Comparison of ENCODE assay signal across 9 mouse cellular contexts in genomic region chr11:114850452-114851268, GRCm38 (mm10). TPM values are rescaled to one million over a fixed set of nuclear protein-coding genes. Genes with fewer than 3 reads are reported as not detected.
DNase-seq lines count a peak whose midpoint lies in the region; ATAC-seq lines count a peak whose summit lies in the region.
"Had no signal": no experiment of that assay in that cellular context is flagged by ENCODE, and none has a peak within 500 bp of the region (broad histone marks: within the 10 kb centered on the region; RNA-seq: fewer than 3 reads in every experiment).

TSS of gene Gprc5c (plus strand) at chr11:114851152.

- H3K27me3 ChIP-seq in embryonic facial prominence, embryonic 13.5 days: no peaks in the 10 kb centered on the region; the same call in 1 of the 2 replicates
- H3K27me3 ChIP-seq in heart, embryonic 12.5 days (replicated peaks): no peaks in the 10 kb centered on the region
- no peaks in the 10 kb centered on the region for H3K27me3 ChIP-seq in kidney, embryonic 15.5 days
- no peaks in the 10 kb centered on the region for H3K27me3 ChIP-seq in stomach, embryonic 14.5 days (ENCODE audit: control insufficient read depth, insufficient read depth, low read length)

- H3K36me3 ChIP-seq in embryonic facial prominence, embryonic 13.5 days: no peaks in the 10 kb centered on the region
- H3K36me3 ChIP-seq in heart, embryonic 12.5 days: no peaks in the 10 kb centered on the region
- no peaks in the 10 kb centered on the region for H3K36me3 ChIP-seq in kidney, embryonic 15.5 days
- H3K36me3 ChIP-seq in stomach, embryonic 14.5 days (ENCODE audit: control insufficient read depth, insufficient read depth, low read length): no peaks in the 10 kb centered on the region

- intact Hi-C loops in left cerebral cortex, postnatal 4 days (cut with DNase I): no loop called here
- intact Hi-C loops in left cerebral cortex, postnatal 25 days (cut with DNase I): no loop called here

- peaks cover 44% of the 10 kb centered on the region for H3K4me1 ChIP-seq in embryonic facial prominence, embryonic 13.5 days
- peaks cover 19% of the 10 kb centered on the region for H3K4me1 ChIP-seq in heart, embryonic 12.5 days (replicated peaks)
- H3K4me1 ChIP-seq in kidney, embryonic 15.5 days: peaks cover 77% of the 10 kb centered on the region
- H3K4me1 ChIP-seq in stomach, embryonic 14.5 days (ENCODE audit: control insufficient read depth, insufficient read depth, low read length): peaks cover 23% of the 10 kb centered on the region; the same call in 1 of the 2 replicates

- peak within 1 kb of the TSS; percentile 94 for H3K27ac ChIP-seq in embryonic facial prominence, embryonic 13.5 days
- H3K27ac ChIP-seq in heart, embryonic 12.5 days (ENCODE audit: poor library complexity, severe bottlenecking): peak within 1 kb of the TSS; percentile 79
- H3K27ac ChIP-seq in kidney, embryonic 15.5 days: peak within 1 kb of the TSS; percentile 98
- peak within 1 kb of the TSS; percentile 93 for H3K27ac ChIP-seq in stomach, embryonic 14.5 days (ENCODE audit: low read length)

- H3K9me3 ChIP-seq in embryonic facial prominence, embryonic 13.5 days: no peaks in the 10 kb centered on the region
- H3K9me3 ChIP-seq in heart, embryonic 12.5 days (replicated peaks): no peaks in the 10 kb centered on the region
- no peaks in the 10 kb centered on the region for H3K9me3 ChIP-seq in kidney, embryonic 15.5 days (replicated peaks)
- H3K9me3 ChIP-seq in stomach, embryonic 14.5 days (ENCODE audit: control insufficient read depth, low read depth, low read length): no peaks in the 10 kb centered on the region

- H3K9ac ChIP-seq in embryonic facial prominence, embryonic 13.5 days: peak within 1 kb of the TSS; percentile 91
- H3K9ac ChIP-seq in heart, embryonic 12.5 days: peak within 1 kb of the TSS; percentile 88
- H3K9ac ChIP-seq in kidney, embryonic 15.5 days: peak within 1 kb of the TSS; percentile 93
- H3K9ac ChIP-seq in stomach, embryonic 14.5 days (replicated peaks; ENCODE audit: low read depth, low read length): peak within 1 kb of the TSS; percentile 78

- ATAC-seq in embryonic facial prominence, embryonic 13.5 days (ENCODE audit: insufficient number of reproducible peaks, insufficient read depth, low FRiP score, low TSS enrichment, low read depth): no peak
- ATAC-seq in heart, embryonic 12.5 days (ENCODE audit: insufficient number of reproducible peaks, low FRiP score): 0 out of 2 replicates have a peak, but pooled peaks have one; percentile 2
- ATAC-seq in kidney, embryonic 15.5 days (replicated peaks; ENCODE audit: low FRiP score): peak; percentile 69
- peak; percentile 51 for ATAC-seq in stomach, embryonic 14.5 days (ENCODE audit: insufficient number of reproducible peaks, insufficient read depth, low FRiP score, low read depth)

- under 1% methylated on average over 38 of the region's 43 CpGs for WGBS in embryonic facial prominence, embryonic 13.5 days
- WGBS in heart, embryonic 12.5 days: 1% methylated on average over 33 of the region's 43 CpGs
- 1% methylated on average over 26 of the region's 43 CpGs for WGBS in kidney, embryonic 15.5 days
- WGBS in stomach, embryonic 14.5 days: under 1% methylated on average over 34 of the region's 43 CpGs

- peak; percentile 44 for DNase-seq in left cerebral cortex, postnatal 4 days
- DNase-seq in left cerebral cortex, postnatal 25 days (ENCODE audit: low spot score in 2 of 2): no peak
- peak; percentile 55 to 73 for DNase-seq in lung, postnatal 4 days
- no peak for DNase-seq in left cerebral cortex, adult 11 months (ENCODE audit: low spot score)

- peak within 1 kb of the TSS; percentile 75 for H3K4me3 ChIP-seq in embryonic facial prominence, embryonic 13.5 days
- peak within 1 kb of the TSS; percentile 74 for H3K4me3 ChIP-seq in heart, embryonic 12.5 days
- H3K4me3 ChIP-seq in kidney, embryonic 15.5 days (replicated peaks): peak within 1 kb of the TSS; percentile 75
- H3K4me3 ChIP-seq in stomach, embryonic 14.5 days (ENCODE audit: low read depth, low read length): peak within 1 kb of the TSS; percentile 74

- peak within 1 kb of the TSS; percentile 97 for H3K4me2 ChIP-seq in embryonic facial prominence, embryonic 13.5 days
- peak within 1 kb of the TSS; percentile 92 for H3K4me2 ChIP-seq in heart, embryonic 12.5 days
- H3K4me2 ChIP-seq in kidney, embryonic 15.5 days: peak within 1 kb of the TSS; percentile 94
- peak within 1 kb of the TSS; percentile 97 for H3K4me2 ChIP-seq in stomach, embryonic 14.5 days (replicated peaks; ENCODE audit: low read depth, low read length)

RNA-seq across cellular contexts. Expression of gene Gprc5c, which starts in this region (rescaled TPM):
- total RNA-seq in left cerebral cortex, postnatal 4 days (2021): 1 to 10 TPM; 4.9 to 5.6 TPM
- 1 to 10 TPM; 4.2 to 6.4 TPM for total RNA-seq in left cerebral cortex, postnatal 25 days (2021)
- 44.4 and 44.8 TPM in 2 replicates for polyA plus RNA-seq in embryonic facial prominence, embryonic 13.5 days (2015; fragmentation: Nextera tagmentation; extraction: Ambion mirVana)
- 26.6 and 26.7 TPM in 2 replicates for polyA plus RNA-seq in heart, embryonic 12.5 days (2016; fragmentation: Nextera tagmentation; extraction: Ambion mirVana)
- polyA plus RNA-seq in kidney, embryonic 15.5 days (2015; fragmentation: Nextera tagmentation; extraction: Ambion mirVana): 119 TPM in 2 replicates
- 23.5 and 27.2 TPM in 2 replicates for polyA plus RNA-seq in stomach, embryonic 14.5 days (2014; fragmentation: Nextera tagmentation; extraction: Ambion mirVana)
- total RNA-seq: CH12.LX had no signal

Comparison
In these comparisons a context has a peak if more than half of its experiments do, and no peak if none do; other contexts are left out.
1. DNase-seq: peak in left cerebral cortex, postnatal 4 days (single experiment) and lung, postnatal 4 days (2 of 2); none in left cerebral cortex, postnatal 25 days (0 of 2) and left cerebral cortex, adult 11 months (single experiment).
2. Peak in every context shown above with its lines, with median percentiles within 50 percentile points of each other: H3K27ac ChIP-seq, H3K4me2 ChIP-seq, H3K4me3 ChIP-seq and H3K9ac ChIP-seq.